Mouse (Mus musculus): ENCODE measurements around the gene Serpina11. TPM values are rescaled to one million over a fixed set of nuclear protein-coding genes. Genes with fewer than 3 reads are reported as not detected.

The Serpina11 gene
- polyA plus RNA-seq, 1 experiment, result 0.10 TPM

GRCm38 (mm10) chr12:103992945-103993344, 3.2 kb upstream of the Serpina11 start:
- no peaks in the 10 kb centered on the region for H3K79me2 ChIP-seq (ENCODE audit: control insufficient read depth, insufficient read depth)
- no peak overlapping the region for H3K4me3 ChIP-seq
- TF ChIP-seq CEBPB (IDR thresholded peaks at IDR 0.05; ENCODE audit: insufficient read depth, poor library complexity, severe bottlenecking), result no peak
- H3K36me3 ChIP-seq (ENCODE audit: control insufficient read depth, insufficient read depth), result no peaks in the 10 kb centered on the region
- peaks cover 6% of the 10 kb centered on the region for H3K27me3 ChIP-seq (ENCODE audit: control insufficient read depth, insufficient read depth, insufficient read length)
- H3K4me2 ChIP-seq (ENCODE audit: low read depth), result no peak overlapping the region
- H3ac ChIP-seq (ENCODE audit: control insufficient read depth, insufficient read length), result no peak overlapping the region

- Histone ChIP-seq H3K79me2 (ENCODE audit: control insufficient read depth, insufficient read depth) (no peaks in the 10 kb centered on the region), H3K4me3 (no peak overlapping the region), H3K27me3 (ENCODE audit: control insufficient read depth, insufficient read depth, insufficient read length) (peaks cover 6% of the 10 kb centered on the region), H3K4me2 (ENCODE audit: low read depth) (no peak overlapping the region), H3ac (ENCODE audit: control insufficient read depth, insufficient read length) (no peak overlapping the region), H3K36me3 (ENCODE audit: control insufficient read depth, insufficient read depth) (no peaks in the 10 kb centered on the region)
- TF ChIP-seq TCF3 (IDR thresholded peaks at IDR 0.05; ENCODE audit: insufficient read length, low read depth) (no peak), MAX (IDR thresholded peaks at IDR 0.05; ENCODE audit: low read depth) (no peak), REST (IDR thresholded peaks at IDR 0.05; ENCODE audit: insufficient read depth, insufficient read length) (no peak), TCF12 (IDR thresholded peaks at IDR 0.05; ENCODE audit: insufficient read depth, poor library complexity, severe bottlenecking) (no peak), POLR2A (IDR thresholded peaks at IDR 0.05; ENCODE audit: insufficient read length, low read depth) (no peak), MYOG (IDR thresholded peaks at IDR 0.05; ENCODE audit: control insufficient read depth in 1 of 3, insufficient read depth in 1 of 3, insufficient read length in 2 of 3, low read depth in 2 of 3) (no peak), MYOD1 (IDR thresholded peaks at IDR 0.05; ENCODE audit: control insufficient read depth in 1 of 3, insufficient read length in 2 of 3, low read depth in 2 of 3) (no peak), POLR2AphosphoS2 (IDR thresholded peaks at IDR 0.05; ENCODE audit: insufficient read length, low read depth) (no peak), USF1 (IDR thresholded peaks at IDR 0.05; ENCODE audit: low read depth) (no peak), E2F4 (IDR thresholded peaks at IDR 0.05; ENCODE audit: insufficient read depth) (no peak), CEBPB (IDR thresholded peaks at IDR 0.05; ENCODE audit: insufficient read depth, poor library complexity, severe bottlenecking) (no peak), SRF (IDR thresholded peaks at IDR 0.05; ENCODE audit: control insufficient read depth, insufficient read length, low read depth) (no peak)
These were observed 316 bp downstream of the Serpina11 start for GRCm38 (mm10) chr12:103989514-103989767.

- Histone ChIP-seq H3K4me2 (ENCODE audit: low read depth) (no peak overlapping the region), H3K79me2 (ENCODE audit: control insufficient read depth, insufficient read depth) (no peaks in the 10 kb centered on the region), H3ac (ENCODE audit: control insufficient read depth, insufficient read length) (no peak overlapping the region), H3K36me3 (ENCODE audit: control insufficient read depth, insufficient read depth) (no peaks in the 10 kb centered on the region), H3K27me3 (ENCODE audit: control insufficient read depth, insufficient read depth, insufficient read length) (peaks cover 6% of the 10 kb centered on the region), H3K4me3 (no peak overlapping the region)
- TF ChIP-seq CEBPB (IDR thresholded peaks at IDR 0.05; ENCODE audit: insufficient read depth, poor library complexity, severe bottlenecking) (no peak), POLR2AphosphoS2 (IDR thresholded peaks at IDR 0.05; ENCODE audit: insufficient read length, low read depth) (no peak), TCF3 (IDR thresholded peaks at IDR 0.05; ENCODE audit: insufficient read length, low read depth) (no peak), USF1 (IDR thresholded peaks at IDR 0.05; ENCODE audit: low read depth) (no peak), REST (IDR thresholded peaks at IDR 0.05; ENCODE audit: insufficient read depth, insufficient read length) (no peak), MYOG (IDR thresholded peaks at IDR 0.05; ENCODE audit: control insufficient read depth in 1 of 3, insufficient read depth in 1 of 3, insufficient read length in 2 of 3, low read depth in 2 of 3) (no peak), MAX (IDR thresholded peaks at IDR 0.05; ENCODE audit: low read depth) (no peak), POLR2A (IDR thresholded peaks at IDR 0.05; ENCODE audit: insufficient read length, low read depth) (no peak), TCF12 (IDR thresholded peaks at IDR 0.05; ENCODE audit: insufficient read depth, poor library complexity, severe bottlenecking) (no peak), MYOD1 (IDR thresholded peaks at IDR 0.05; ENCODE audit: control insufficient read depth in 1 of 3, insufficient read length in 2 of 3, low read depth in 2 of 3) (no peak), SRF (IDR thresholded peaks at IDR 0.05; ENCODE audit: control insufficient read depth, insufficient read length, low read depth) (no peak), E2F4 (IDR thresholded peaks at IDR 0.05; ENCODE audit: insufficient read depth) (no peak)
These were observed 823 bp downstream of the Serpina11 start for GRCm38 (mm10) chr12:103988754-103989513.

DNA sequence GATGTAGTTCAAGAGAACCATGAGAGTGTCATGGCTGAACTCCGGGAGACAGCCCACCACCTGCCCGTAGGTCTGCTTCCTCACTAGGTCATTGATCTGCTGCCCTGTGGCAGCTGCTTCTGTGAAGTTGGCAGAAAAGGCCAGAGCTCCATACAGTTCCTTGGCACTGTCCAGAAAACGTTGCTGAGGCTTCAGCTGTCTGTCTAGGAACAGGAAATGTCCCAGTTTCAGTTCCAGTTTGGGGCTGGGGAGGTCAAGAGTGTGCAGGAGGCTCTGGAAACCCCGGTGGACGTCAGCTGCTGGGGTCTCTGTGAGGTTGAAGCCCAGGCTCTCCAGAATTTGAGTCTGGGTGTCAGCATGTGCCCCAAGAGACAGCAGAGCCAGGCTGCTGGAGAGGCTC, 3.9 kb downstream of the Serpina11 start:
- Histone ChIP-seq H3K36me3 (ENCODE audit: control insufficient read depth, insufficient read depth) (no peaks in the 10 kb centered on the region), H3ac (ENCODE audit: control insufficient read depth, insufficient read length) (no peak overlapping the region), H3K27me3 (ENCODE audit: control insufficient read depth, insufficient read depth, insufficient read length) (peaks cover 10% of the 10 kb centered on the region), H3K4me3 (no peak overlapping the region), H3K79me2 (ENCODE audit: control insufficient read depth, insufficient read depth) (no peaks in the 10 kb centered on the region), H3K4me2 (ENCODE audit: low read depth) (peak overlapping the region; percentile 24)
- TF ChIP-seq MYOD1 (IDR thresholded peaks at IDR 0.05; ENCODE audit: control insufficient read depth in 1 of 3, insufficient read length in 2 of 3, low read depth in 2 of 3) (no peak), POLR2A (IDR thresholded peaks at IDR 0.05; ENCODE audit: insufficient read length, low read depth) (no peak)

- Histone ChIP-seq H3K36me3 (ENCODE audit: control insufficient read depth, insufficient read depth) (no peaks in the 10 kb centered on the region), H3ac (ENCODE audit: control insufficient read depth, insufficient read length) (no peak overlapping the region), H3K27me3 (ENCODE audit: control insufficient read depth, insufficient read depth, insufficient read length) (peaks cover 10% of the 10 kb centered on the region), H3K4me2 (ENCODE audit: low read depth) (no peak overlapping the region), H3K4me3 (no peak overlapping the region), H3K79me2 (ENCODE audit: control insufficient read depth, insufficient read depth) (no peaks in the 10 kb centered on the region)
- TF ChIP-seq TCF3 (IDR thresholded peaks at IDR 0.05; ENCODE audit: insufficient read length, low read depth) (no peak), TCF12 (IDR thresholded peaks at IDR 0.05; ENCODE audit: insufficient read depth, poor library complexity, severe bottlenecking) (no peak), MAX (IDR thresholded peaks at IDR 0.05; ENCODE audit: low read depth) (no peak), POLR2A (IDR thresholded peaks at IDR 0.05; ENCODE audit: insufficient read length, low read depth) (no peak), MYOG (IDR thresholded peaks at IDR 0.05; ENCODE audit: control insufficient read depth in 1 of 3, insufficient read depth in 1 of 3, insufficient read length in 2 of 3, low read depth in 2 of 3) (no peak), POLR2AphosphoS2 (IDR thresholded peaks at IDR 0.05; ENCODE audit: insufficient read length, low read depth) (no peak), CEBPB (IDR thresholded peaks at IDR 0.05; ENCODE audit: insufficient read depth, poor library complexity, severe bottlenecking) (no peak), SRF (IDR thresholded peaks at IDR 0.05; ENCODE audit: control insufficient read depth, insufficient read length, low read depth) (no peak), E2F4 (IDR thresholded peaks at IDR 0.05; ENCODE audit: insufficient read depth) (no peak), REST (IDR thresholded peaks at IDR 0.05; ENCODE audit: insufficient read depth, insufficient read length) (no peak), MYOD1 (IDR thresholded peaks at IDR 0.05; ENCODE audit: control insufficient read depth in 1 of 3, insufficient read length in 2 of 3, low read depth in 2 of 3) (no peak), USF1 (IDR thresholded peaks at IDR 0.05; ENCODE audit: low read depth) (no peak)
These were observed 4.8 kb downstream of the Serpina11 start for GRCm38 (mm10) chr12:103984935-103985334.

Data from myocyte (in vitro differentiated cells).